Mouse (Mus musculus): ENCODE data around the gene Zfp111.

Gene Zfp111

DNA sequence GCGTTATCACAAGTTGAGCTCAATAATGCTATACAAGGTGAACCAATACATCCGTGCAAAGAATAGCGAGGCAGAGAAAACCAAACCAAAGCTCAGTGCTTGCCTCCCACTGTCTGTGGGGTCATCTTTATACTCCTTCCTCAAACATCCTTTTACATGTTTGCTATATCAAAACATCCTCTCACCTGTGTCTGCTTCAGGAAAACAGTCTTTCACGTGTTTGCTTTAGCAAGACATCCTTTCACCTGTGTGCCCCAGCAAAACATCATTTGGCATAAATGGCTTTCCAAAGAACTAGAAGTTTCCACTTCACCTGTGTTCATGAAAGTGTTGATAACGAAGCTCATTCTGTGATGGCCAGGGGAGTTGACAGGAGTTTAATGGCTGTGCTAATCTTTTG, at the start of gene Zfp111:
Zfp111 (minus strand) TSS at position 101 of the 400 bp plus-strand sequence.
- DNase-seq (ENCODE audit: low spot score), result no peak

DNA sequence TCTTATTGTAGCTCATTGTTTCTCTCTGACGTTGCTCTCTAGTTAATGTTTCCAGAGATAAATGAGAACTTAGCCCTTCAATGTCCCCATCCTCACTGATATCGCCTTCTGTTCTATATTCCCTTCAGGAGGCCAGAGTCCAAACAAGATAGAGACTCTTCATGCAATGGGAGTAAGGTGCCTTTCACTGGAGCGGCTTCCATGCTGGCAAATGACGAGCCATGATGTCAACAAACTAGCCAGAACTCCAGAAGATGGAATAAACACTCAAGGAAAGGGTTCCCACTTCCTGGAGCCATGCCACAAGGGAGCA, 48.7 kb upstream of the Zfp111 start:
- no peak for DNase-seq (ENCODE audit: low spot score)

DNA sequence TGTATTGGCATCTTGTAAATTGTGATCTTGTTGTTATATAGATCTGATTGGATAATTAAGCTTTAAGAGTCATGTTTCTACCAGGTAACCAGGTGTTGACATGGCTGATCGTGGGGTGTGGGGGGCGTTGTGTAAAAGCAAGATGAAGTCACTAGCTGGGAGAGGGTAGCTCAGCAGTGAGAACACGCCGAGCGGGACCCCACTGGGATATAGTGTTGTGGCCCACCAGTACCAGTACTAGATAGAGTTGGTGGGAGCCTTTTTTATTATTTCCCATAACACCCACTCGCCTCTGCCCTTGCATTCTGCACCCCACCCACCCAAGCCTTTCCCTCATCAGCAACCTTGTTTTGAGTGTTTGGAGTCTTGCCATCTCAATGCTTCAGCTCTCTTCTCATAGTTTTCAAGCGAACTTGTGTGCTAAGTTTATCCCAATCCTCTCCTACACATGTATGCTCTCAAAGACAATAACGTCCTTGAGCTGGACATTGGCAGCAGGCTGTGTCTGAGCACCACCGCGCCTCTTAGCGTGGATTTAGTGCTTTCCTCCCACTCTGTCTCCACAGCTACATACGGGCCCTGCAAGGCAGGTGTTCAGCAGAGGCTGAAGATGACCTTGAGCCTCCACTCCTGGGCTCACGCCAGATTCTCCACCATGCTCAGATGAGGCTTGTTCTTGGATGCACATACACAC, 48.2 kb upstream of the Zfp111 start:
- DNase-seq (ENCODE audit: low spot score), result no peak

DNA sequence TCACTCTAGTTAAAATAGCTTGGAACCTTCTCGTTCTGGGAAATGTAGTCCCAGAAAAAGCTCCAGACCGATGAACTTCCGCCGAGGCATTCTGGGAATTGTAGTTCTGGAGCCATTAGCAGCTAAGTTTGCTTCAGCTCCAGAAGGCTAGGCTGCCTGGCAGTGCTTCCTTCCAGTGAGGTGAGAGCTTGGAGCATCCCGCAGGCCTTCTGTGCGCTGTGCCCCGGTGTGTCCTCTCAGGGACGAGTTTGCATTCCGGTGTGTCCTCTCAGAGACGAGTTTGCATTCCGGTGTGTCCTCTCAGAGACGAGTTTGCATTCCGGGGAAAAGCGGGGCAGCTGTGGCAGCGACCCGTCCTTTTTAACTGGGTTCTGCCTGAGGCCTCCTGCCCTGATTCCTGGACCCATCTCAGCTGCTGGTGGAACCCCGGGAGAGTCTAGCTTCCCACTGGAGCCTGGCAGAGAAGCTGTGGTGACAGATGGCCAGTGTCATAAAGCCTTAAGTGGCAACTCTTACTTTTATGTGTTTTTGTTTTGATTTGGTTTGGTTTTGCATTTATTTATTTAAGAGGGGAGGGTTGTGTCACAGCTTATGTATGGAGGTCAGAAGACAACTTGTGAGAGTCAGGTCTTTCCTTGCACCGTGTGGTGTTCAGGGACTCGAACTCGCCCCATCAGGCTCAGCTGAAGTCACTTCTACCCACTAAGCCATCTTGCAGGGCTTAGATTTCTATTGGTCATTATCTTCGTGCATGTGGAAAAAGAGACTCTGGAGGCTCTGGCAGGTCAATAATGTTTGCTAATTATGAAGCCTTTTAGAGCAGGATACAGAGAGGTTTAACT, 43.6 kb upstream of the Zfp111 start, which contains the start of gene Zfp108:
Zfp108 (plus strand) TSS at position 162 of the 842 bp plus-strand sequence.
- DNase-seq (ENCODE audit: low spot score), result no peak

DNA sequence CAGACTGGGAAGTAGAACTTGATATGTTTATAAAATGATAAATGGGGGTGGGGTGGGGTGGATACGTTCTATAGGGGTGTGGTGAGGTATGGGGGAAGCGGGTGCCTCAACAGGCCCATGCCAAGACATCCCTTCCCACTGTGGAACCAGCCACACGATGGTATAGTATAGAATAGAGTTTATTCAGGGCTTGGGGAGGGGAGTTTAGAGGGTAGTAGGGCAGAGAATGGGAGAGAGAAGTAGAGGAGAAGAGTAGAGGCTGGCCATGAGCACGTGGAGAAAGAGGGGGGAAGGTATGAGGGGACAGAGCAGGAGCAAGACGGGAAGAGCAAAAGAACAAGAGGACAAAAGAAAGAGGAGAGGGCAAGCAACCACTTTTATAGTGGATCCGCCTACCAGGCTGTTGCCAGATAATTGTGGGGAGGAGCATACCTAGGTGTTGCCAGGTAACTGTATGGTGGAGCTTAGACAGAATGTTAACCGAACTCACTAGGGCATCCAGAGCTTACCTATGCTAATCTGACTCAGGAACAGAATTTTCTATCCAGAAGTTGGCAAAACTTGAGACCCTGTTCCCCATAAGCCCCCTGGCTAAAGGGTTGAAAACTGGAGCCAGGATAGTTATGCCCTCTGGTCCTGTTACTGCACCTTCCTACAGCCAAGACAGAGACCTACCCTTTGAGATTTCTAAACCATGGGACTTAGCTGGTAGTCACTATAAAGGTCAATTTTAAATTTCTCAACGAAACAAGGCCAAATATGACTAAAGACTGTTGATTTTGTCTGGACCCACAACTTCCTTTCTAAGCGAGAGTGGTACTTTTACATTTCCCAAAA, 42.8 kb upstream of the Zfp111 start:
- no peak for DNase-seq (ENCODE audit: low spot score)

DNA sequence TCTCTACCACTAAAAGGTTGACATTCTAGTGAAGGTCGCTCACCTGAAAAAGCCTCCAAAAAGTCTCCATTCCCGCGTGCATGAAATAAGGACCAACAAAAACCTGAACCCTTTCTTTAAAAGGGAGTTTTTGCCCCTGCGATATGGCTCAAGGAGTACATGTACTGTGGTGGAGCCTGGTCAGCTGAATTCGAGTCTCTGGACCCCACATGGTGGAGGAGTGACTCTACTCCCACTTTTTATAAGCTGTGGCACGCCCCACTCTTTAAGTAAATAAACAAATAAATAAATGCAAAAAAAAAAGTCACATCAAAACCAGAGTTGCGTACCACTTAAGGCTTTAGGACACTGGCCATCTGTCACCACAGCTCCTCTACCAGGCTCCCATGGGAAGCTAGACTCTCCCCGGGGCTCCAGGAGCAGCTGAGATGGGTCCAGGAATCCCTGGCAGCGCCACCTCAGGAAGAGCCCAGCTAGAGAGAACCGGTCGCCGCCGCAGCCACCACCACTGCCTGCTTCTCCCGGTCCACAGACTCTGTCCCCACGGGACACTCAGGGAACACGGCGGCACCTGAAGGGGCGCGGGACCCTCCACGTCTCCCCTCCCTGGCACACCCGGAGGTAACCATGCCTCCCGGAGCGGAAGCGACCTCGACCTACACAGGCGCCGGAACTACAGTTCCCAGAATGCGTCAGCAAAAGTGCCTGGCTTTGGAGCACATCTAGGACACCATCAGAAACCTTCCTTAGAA, 26.0 kb upstream of the Zfp111 start, which contains the start of gene Zfp109:
Zfp109 (minus strand) TSS at position 521 of the 752 bp plus-strand sequence.
- no peak for DNase-seq (ENCODE audit: low spot score)

DNA sequence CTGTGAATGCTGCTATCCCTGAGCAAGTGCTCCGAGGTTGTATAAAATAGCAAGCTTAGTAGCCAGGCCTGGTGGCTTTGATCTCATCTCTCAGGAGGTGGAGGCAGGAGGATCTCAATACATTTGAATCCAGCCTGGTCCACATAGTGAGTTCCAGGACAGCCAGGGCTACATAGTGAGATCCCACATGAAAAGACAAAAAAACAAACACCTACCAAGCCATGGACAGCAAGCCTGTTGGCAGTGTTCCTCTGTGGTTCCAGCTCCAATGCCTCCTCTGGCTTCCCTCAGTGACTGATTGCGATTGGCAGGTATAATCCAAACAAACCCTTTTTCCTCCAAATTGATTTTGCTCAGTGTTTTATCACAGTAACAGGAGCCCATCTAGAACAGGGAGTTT, 947 bp downstream of the Zfp111 start:
- no peak for DNase-seq (ENCODE audit: low spot score)

DNA sequence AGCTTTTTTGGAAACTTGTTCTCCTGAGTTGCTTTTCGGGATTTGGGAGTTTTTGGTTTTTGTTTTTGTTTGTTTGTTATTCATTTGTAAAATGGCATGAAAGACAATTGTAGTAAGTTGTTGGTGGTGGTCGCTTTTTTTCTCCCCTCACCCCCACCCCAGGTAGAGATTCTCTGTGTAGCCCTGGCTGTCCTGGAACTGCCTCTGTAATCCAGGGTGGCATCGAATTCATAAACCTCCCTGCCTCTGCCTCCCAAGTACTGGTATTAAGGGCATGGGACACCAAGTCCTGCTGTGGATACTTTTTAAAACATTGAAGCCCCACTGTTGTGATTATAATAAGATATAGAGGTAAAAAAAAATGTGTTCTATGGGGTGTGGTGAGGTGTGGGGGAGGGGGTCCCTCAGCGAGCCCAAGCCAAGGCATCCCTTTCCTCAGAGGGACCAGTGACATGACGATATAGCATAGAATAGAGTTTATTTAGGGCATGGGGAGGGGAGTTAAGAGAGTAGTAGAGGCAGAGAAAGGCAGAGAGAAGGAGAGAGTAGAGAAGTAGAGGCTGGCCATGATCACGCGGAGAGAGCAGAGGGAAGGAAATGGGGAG, 2.9 kb downstream of the Zfp111 start:
- DNase-seq (ENCODE audit: low spot score), result no peak

DNA sequence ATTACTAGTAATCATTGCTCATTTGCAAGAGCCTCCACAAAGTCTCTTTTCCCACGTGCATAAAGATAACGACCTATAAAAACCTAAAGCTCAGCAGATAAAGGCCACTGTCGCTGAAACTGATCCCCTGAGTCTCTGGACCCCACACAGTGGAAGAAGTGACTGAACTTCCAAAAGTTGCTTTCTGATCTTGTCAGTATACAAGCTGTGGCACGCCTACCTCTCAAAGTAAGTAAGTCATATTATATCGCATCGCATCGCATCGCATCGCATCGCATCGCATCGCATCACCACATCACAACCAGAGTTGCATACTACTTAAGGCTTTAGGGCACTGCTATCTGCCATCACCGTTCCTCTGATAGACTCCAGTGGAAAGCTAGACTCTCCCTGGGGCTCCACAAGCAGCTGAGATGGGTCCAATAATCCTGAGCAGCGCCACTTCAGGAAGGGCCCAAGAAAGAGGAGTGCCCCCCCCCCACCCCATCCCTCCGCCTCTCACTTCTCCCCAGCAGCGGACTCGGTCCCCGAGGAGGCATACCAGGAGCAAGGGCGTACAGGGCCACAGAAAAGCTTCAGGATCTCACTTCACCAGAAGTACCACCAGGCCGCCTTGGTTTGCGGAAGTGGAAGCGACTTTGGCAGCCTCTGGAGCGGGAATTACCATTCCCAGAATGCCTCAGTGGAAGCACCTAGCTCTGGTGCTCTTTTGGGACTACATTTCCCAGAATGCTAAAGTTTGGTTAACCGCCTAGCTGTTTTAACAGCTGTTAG, 3.6 kb downstream of the Zfp111 start:
- no peak for DNase-seq (ENCODE audit: low spot score)

DNA sequence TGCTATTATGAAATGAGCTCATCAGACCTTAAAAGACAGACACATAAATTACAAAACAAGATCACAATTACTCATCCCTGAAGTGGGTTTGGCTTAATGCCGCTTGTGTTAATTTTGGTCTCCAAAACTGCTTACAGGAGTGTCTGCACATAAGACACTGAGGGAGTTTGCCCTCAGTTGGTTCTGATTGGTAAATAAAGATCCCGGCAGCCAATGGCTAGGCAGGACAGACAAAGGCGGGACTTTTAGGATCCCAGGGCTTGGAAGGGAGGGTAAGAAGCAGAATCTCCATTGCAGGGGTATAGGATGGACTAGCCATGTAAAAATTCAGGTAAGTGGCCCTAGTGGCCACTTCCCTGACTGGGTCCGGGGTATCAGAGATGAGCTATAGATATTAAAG, 14.3 kb downstream of the Zfp111 start:
- no peak for DNase-seq (ENCODE audit: low spot score)

DNA sequence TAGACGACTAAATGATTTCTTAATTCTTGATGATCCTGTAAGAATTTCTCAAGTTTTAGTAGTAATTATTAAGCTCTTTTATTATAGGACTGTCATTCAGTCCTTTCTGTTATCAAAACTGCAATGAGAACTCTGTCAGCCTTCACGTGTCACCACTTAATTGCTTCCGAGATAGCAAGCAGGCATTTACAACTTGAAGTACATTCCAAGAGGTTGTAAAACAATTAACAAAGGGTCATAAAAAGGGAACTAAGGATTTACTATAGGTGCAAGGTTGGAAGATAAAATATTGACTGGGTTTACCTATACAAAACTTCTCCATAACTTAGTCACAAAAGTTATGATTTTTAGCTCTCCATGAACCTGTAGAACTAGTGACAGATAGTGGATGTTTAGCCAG, 18.1 kb downstream of the Zfp111 start:
- DNase-seq (ENCODE audit: low spot score), result no peak

DNA sequence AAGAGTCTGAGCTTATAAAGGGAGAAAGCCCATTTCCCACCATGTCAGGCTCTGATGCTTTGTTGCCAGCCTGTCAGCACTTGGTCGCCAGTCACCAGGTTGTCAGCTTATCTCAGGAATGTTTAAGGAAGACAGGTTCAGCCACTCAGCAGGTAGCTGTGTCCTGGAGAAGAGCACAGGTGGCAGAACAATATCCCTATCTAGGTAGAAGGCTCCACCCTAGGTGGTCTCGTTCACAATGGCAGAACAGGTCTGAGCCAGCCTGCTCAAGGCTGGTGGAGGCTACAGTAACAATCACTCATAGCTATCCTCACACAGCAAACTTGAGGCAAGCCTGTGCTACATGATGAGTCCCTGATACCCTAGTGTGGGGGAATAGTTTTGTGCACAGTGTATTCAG, 19.9 kb downstream of the Zfp111 start:
- DNase-seq (ENCODE audit: low spot score), result no peak

DNA sequence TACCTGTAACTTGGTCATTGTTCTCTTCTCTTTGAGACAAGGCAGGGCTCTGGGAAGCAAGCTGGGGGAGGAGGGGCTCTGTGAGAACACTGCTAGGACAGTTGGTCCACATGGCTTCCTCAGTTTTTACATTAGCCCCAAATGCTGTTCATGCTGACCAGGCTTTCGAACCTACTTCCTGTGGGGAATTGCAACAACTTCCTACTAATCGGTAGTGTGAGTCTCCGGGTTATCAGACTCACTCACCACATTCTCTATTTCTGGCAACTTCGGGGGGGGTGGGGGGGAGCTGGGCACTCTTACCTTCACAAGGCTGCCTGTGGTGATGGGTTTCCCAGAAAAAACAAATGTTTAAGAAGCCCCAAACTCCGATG, 21.7 kb downstream of the Zfp111 start:
- no peak for DNase-seq (ENCODE audit: low spot score)

DNA sequence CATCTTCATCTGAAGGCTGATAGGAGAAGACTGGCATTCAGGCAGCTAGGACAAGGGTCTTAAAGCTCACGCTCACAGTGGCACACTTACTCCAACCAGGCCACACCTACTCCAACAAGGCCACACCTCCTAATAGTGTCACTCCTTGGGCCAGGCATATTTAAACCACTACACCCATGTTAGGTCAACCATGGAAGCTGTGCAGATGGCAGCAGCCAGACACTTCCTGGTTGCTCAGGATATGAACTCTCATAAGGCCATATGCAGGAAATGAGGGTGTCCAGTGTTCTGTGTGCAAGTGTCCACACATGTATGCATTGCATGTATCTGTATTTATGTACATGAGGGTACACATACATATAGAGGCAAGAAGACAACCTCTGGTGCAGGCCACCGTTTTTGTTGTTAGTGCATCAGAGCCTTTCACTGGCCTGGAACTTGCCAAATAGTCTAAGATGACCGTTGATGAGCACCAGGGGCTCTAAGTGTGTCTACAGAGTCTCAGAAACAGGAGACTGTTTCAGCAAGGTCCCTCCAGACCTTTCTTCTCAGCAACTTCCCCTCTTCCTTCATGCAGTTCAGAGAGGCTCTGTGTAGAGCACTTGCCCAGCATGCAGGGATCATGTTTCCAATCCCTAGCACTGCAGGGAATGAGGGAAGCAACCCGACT, 22.2 kb downstream of the Zfp111 start:
- no peak for DNase-seq (ENCODE audit: low spot score)

DNA sequence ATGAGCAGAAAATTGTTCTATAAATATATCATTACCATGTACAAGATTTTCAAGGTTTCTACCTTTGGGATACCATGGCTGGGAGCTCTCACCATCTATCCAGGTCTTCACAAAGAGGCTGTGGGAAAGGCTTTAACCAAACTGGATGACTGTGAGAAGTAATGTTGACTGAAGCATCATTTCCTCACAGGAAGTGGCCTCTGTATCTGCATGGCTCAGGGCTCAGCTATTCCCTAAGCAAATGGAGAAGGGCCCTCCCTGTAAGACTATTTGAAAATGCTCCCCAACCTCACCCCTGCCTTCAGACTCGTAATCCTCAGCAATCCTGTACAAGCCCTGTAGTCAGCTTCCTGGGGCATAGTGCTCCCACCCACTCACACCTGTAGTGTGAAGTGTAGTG, 23.6 kb downstream of the Zfp111 start:
- DNase-seq (ENCODE audit: low spot score), result no peak

DNA sequence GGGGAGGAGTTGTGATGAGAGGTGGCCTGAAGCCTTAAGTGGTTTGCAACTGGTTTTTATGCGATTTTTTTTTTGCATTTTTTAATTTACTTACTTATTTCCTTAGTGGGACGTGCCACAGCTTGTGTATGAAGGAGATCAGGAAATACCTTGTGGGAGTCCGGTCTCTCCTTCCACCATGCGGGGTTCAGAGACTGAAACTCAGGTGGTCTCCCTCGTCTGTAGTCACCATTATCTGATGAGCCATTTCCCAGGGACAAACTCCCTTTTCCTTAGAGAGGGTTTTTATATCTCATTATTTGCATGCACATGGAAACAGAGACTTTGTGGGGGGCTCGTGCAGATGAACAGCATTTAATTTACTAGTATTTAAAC, 35.9 kb downstream of the Zfp111 start:
- DNase-seq (ENCODE audit: low spot score), result no peak

DNA sequence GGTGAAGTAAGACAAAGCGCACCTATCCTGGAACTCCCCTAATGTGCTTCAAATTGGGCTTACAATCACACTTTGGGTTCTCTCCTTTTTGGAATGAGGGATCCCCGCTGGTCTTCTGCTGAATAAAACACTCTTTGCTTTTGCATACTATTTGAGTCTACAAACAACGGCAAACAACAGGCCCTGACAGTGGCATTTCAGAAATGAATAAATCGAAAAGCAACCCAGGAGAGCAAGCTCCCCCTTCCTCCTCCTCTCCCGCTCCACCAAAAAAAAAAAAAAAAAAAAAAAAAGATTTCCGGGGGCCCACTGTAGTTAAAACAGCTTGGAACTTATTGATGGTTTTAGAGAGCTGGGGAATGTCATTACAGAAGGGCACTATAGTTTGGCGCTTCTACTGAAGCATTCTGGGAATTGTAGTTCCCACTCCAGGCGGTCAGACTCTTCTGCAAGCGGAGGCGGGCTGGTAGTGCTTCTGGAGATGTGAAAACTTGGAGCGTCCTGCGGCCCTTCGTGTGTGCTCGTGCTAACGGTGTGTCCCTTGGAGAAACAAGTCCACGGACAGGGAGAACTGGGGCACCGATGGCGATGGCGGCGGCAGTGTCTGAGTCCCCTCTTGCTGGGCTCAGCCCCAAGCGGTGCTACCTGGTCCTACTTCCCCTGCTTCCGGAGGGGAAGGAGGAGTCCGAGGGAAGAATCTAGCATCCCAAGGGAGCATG, 36.5 kb downstream of the Zfp111 start, which contains the start of gene Zfp114:
Zfp114 (plus strand) TSS at position 443 of the 719 bp plus-strand sequence.
- no peak for DNase-seq (ENCODE audit: low spot score)

DNA sequence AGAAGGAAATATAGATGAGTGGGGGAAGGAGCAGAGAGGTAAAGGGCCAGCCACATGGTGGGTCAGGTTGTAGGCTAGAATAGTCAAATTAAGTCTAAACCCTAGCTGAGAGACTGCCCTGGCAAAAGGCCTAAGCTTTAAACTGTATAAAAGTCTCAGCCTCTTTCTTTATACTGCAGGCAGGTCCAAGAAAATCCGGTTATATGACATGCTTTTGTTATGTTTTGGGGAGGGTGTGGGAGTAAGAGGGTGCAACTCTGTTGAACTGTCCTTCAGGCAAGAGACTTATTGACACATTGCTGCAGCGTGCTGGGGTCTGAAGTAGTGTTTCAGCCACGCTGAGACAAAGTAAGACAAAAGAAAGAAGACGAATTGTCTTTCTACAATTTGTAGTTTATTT, 39.1 kb downstream of the Zfp111 start:
- DNase-seq (ENCODE audit: low spot score), result no peak

DNA sequence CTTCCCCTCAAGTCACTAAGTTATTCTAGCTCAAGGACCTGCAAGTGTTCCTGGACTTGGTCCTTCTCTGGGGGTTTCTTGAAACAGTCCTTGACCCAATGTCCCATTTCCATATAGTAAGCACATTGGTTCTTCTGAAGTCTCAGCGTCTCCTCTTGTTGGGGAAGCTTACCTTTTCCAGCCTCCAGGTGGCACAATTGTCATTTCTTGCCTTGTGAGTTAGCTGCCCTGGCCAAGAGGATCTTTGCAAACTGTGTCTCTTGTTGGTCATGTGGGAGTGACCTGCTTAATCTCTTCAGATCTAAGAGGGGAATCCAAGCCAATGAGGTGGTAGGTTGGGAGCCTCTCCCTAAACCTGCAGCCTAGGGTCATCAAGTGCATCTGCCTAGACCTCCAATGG, 58.0 kb downstream of the Zfp111 start:
- DNase-seq (ENCODE audit: low spot score), result no peak

Data from spleen, adult 12 weeks (tissue).